Mouse (Mus musculus) inflammation-experienced regulatory T-cells, adult 16 weeks (primary cell): ENCODE results near the gene Pigs. TPM values are rescaled to one million over a fixed set of nuclear protein-coding genes. Genes with fewer than 3 reads are reported as not detected.

ENCODE experiments used
- polyA plus RNA-seq: library from polyadenylated mRNA; unstranded; fragments of 100-300 nt; shearing (Covaris generic); gene quantifications from one replicate; pipeline ENCODE4 v1.2.1, GENCODE M21; 2017

The Pigs gene
- 148 TPM for polyA plus RNA-seq

DNA sequence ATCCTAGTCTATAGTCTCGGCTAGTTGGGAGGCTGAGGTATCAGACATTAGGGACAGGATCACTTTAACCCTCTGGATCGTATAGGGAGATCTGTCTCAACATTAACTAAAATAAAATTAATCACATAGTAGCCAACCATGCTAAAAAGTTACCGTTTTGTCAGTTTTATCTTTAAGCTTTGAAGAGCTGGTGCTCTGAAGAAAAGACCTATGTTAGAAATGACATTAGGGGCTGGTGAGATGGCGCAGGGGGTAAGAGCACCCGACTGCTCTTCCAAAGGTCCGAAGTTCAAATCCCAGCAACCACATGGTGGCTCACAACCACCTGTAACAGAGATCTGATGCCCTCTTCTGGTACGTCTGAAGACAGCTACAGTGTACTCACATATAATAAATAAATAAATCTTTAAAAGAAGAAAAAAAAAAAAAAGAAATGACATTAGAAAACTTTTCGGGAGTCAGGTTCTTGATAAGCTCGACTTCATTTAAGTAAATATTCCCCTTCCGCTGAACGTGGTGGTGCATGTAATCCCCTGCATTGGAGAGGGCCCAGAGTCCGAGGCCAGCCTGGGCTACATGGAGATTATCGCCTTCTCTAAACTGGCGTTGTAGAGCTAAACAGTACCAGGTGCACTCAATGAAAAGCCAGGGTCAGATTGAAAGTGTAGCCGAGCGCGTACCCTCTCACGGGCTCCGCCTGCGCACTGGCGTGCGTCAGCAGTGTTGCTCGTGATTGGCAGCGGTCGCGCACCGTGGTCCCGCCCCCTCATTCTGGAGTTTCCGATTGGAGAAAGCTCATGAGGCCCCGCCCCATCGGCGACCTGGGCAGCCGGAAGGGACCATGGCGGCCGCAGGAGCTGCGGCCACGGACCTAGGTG, at the start of gene Pigs:
TSS of gene Pigs (plus strand) at position 782 of the 878 bp plus-strand sequence.

GRCm38 (mm10) chr11:78290654-78291053, 37.6 kb upstream of the Pigs start, which contains the start of gene BC030499:
Gene BC030499 (plus strand): TSS chr11:78290841.

DNA sequence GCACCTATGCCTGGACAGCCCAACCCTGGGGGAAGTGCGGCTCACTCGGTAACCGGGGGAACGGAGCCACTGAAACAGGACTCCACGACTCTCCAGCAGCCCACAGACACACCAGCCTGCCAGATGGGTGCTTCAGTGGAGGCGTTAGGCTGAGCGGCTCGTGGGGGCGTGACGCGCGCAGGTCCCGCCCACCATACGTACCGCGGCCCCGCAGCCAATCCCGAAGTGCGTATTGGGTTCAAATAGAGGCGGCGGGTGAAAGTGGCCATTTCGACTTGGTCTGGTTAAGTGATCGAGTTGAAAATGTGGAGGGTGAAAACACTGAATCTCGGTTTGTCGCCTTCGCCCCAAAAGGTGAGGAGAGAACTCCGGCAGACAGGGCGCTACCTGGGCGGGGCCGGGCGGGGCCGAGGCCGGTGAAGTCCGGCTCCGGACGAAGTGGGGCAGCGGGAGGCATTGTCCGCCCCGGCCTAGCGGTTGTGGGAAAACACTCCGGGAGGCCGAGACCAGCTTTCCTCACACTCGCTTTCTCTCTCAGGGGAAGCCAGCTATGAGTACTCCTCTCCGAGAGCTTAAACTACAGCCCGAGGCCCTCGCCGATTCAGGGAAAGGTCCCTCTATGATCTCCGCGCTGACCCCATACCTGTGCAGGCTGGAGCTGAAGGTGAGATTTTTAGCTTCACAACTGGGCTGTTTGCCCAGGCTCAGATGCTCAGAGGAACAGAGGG, 26.7 kb upstream of the Pigs start, which contains the start of gene Spag5:
TSS of gene Spag5 (plus strand) at position 173 of the 728 bp plus-strand sequence.

DNA sequence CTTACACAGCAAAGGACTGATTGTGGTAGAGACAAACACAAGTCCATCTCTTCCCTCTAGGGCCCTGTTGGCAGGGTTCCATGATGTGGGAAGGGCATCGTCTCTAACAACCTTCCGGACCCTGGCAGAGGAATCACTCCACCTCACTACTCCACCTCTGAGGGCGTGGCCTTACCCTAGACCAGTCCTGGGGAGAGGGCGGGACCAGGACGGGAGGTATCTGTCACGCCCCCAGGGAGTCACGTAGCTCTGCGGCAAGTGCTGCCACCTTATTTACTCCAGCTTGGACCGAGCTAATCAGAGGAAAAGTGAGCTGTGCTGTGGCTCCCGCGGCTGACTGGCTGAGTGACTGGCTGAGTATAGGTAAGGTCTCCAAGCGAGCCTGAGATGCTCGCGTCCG, 5.4 kb upstream of the Pigs start, which contains the start of gene Aldoc:
TSS of gene Aldoc (plus strand) at position 109 of the 400 bp plus-strand sequence.

GRCm38 (mm10) chr11:78343381-78344327, 15.4 kb downstream of the Pigs start, which contains the start of gene Unc119:
Gene Unc119 (plus strand): TSS chr11:78343482.

DNA sequence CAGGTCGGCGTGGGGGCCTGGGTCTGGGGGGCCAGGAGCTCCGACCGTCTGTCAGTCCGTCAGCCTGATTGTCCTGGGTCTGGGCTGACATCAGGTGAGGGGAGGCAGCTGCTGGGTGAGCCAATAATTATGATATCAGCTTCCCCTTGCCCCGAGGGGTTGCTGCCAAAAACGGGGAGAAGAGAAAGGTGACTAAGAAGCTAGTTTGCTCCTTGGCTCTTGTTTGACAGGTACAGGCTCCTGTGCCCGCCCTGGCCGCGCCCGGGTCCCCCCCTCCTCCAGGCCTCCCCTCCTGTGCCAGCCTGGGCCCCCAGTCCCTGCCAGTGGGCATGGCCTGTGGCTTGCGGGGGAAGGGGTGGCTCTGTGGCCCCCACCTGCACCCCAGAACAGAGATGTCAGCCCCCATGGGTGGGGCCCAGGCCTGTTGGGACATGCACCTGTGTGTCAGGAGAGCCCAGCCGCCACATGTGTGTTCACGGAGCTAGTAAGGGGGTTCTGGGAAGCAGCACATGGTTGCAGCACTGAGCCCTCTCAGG, 58.4 kb downstream of the Pigs start, which contains the start of gene Foxn1:
TSS of gene Foxn1 (minus strand) at position 51 of the 536 bp plus-strand sequence.

Other genes with a start within 250 kb of the Pigs start
- gene Eral1, start 248.0 kb upstream of the Pigs start, polyA plus RNA-seq: 40.5 TPM
- gene Fam222b, start 233.8 kb upstream of the Pigs start, polyA plus RNA-seq: 28.8 TPM
- 6.3 TPM for gene Traf4, start 162.8 kb upstream of the Pigs start, polyA plus RNA-seq
- 14.2 TPM for gene Nek8, start 151.7 kb upstream of the Pigs start, polyA plus RNA-seq
- 4.6 TPM for gene Tlcd1, start 151.7 kb upstream of the Pigs start, polyA plus RNA-seq
- 1,229 TPM for gene Rpl23a, start 144.8 kb upstream of the Pigs start, polyA plus RNA-seq
- 0.80 TPM for gene Rab34, start 140.0 kb upstream of the Pigs start, polyA plus RNA-seq
- gene Proca1, start 135.0 kb upstream of the Pigs start, polyA plus RNA-seq: 0.82 TPM
- gene Sdf2, start 82.7 kb upstream of the Pigs start, polyA plus RNA-seq: 100 TPM
- 62.3 TPM for gene Supt6, start 82.4 kb upstream of the Pigs start, polyA plus RNA-seq
- 91.3 TPM for gene 2610507B11Rik, start 66.7 kb upstream of the Pigs start, polyA plus RNA-seq
- gene BC030499, start 37.6 kb upstream of the Pigs start, polyA plus RNA-seq: 0.30 TPM
- 2.6 TPM for gene Spag5, start 26.9 kb upstream of the Pigs start, polyA plus RNA-seq
- 13.5 TPM for gene Aldoc, start 5.4 kb upstream of the Pigs start, polyA plus RNA-seq
- gene Unc119, start 15.1 kb downstream of the Pigs start, polyA plus RNA-seq: 33.6 TPM
- gene Foxn1, start 58.1 kb downstream of the Pigs start, polyA plus RNA-seq: not detected
- gene Slc13a2, start 93.8 kb downstream of the Pigs start, polyA plus RNA-seq: not detected
- gene Slc46a1, start 137.3 kb downstream of the Pigs start, polyA plus RNA-seq: 2.4 TPM
- gene Sarm1, start 169.3 kb downstream of the Pigs start, polyA plus RNA-seq: 2.2 TPM
- not detected for gene Vtn, start 170.7 kb downstream of the Pigs start, polyA plus RNA-seq
- gene Sebox, start 175.0 kb downstream of the Pigs start, polyA plus RNA-seq: not detected
- gene Tmem199, start 183.8 kb downstream of the Pigs start, polyA plus RNA-seq: 50.4 TPM
- gene Poldip2, start 183.8 kb downstream of the Pigs start, polyA plus RNA-seq: 41.5 TPM
- gene Tnfaip1, start 207.9 kb downstream of the Pigs start, polyA plus RNA-seq: 25.7 TPM
- 122 TPM for gene Ift20, start 207.9 kb downstream of the Pigs start, polyA plus RNA-seq
- 14.1 TPM for gene Tmem97, start 222.4 kb downstream of the Pigs start, polyA plus RNA-seq